Mouse (Mus musculus) CH12.LX (cell line): ENCODE measurements around the gene Fhl2. TPM values are rescaled to one million over a fixed set of nuclear protein-coding genes. Genes with fewer than 3 reads are reported as not detected.

Experiments used
- DNase-seq: peaks from one replicate; pipeline ENCODE4 v3.0.0-alpha.2; 2013; ENCODE audit errors: extremely low read depth
- H3K27ac ChIP-seq: 2 replicates; pipeline ENCODE4 v1.5.1; 2012; ENCODE audit warnings: low read depth, mild to moderate bottlenecking, control low read depth, moderate library complexity; ENCODE audit not compliant: insufficient read depth
- H3K27me3 ChIP-seq: replicated peaks from 2 replicates; pipeline ENCODE3; 2012; ENCODE audit warnings: inconsistent platforms
- H3K36me3 ChIP-seq, 2 experiments: replicated peaks in 1 of 2; 2 replicates each; pipeline versions ENCODE3 to v1.6.1; 2012; ENCODE audit warnings: inconsistent platforms in 1 of 2, low read length in 1 of 2, mild to moderate bottlenecking in 1 of 2, mixed read lengths in 1 of 2, moderate library complexity in 1 of 2; ENCODE audit not compliant: control insufficient read depth in 1 of 2, insufficient read depth in 1 of 2
- H3K4me1 ChIP-seq, 2 experiments: 2 replicates each; pipeline ENCODE4 v1.6.1; 2012; ENCODE audit warnings: inconsistent platforms in 1 of 2, moderate library complexity in 1 of 2; ENCODE audit not compliant: insufficient read depth in 2 of 2, control insufficient read depth in 1 of 2
- H3K4me2 ChIP-seq: 2 replicates; pipeline ENCODE4 v1.6.1; 2012; ENCODE audit warnings: low read depth, mild to moderate bottlenecking, control low read depth; ENCODE audit not compliant: poor library complexity, insufficient read depth, severe bottlenecking
- H3K4me3 ChIP-seq, 3 experiments: fragments of 150-350 bp in 1 of 3; sonication (generic) in 1 of 3; replicated peaks in 1 of 3; 2 replicates each; pipeline versions ENCODE3 to v1.5.1; 2011 to 2012; ENCODE audit warnings: low read depth in 2 of 3, low read length in 2 of 3, mild to moderate bottlenecking in 2 of 3, moderate library complexity in 2 of 3, control low read depth in 1 of 3, improper control_type of control experiment in 1 of 3, inconsistent platforms in 1 of 3, mixed read lengths in 1 of 3; ENCODE audit not compliant: poor library complexity in 1 of 3
- H3K79me2 ChIP-seq: replicated peaks from 2 replicates; pipeline ENCODE4 v1.6.1; 2012; ENCODE audit warnings: mild to moderate bottlenecking, moderate library complexity; ENCODE audit not compliant: control insufficient read depth, poor library complexity, insufficient read depth, severe bottlenecking; ENCODE audit errors: extremely low read depth
- H3K9ac ChIP-seq: 2 replicates; pipeline ENCODE4 v1.6.1; 2012; ENCODE audit warnings: low read depth, mild to moderate bottlenecking, control low read depth, moderate library complexity; ENCODE audit not compliant: insufficient read depth
- H3K9me3 ChIP-seq: replicated peaks from 2 replicates; pipeline ENCODE3; 2012; ENCODE audit warnings: low read length, inconsistent platforms, mixed read lengths
- BHLHE40 ChIP-seq: IDR thresholded peaks from 2 replicates; pipeline ENCODE4 v1.6.1; 2011; ENCODE audit warnings: mild to moderate bottlenecking, low read depth, low read length, improper control_type of control experiment
- CHD1 ChIP-seq: IDR thresholded peaks from 2 replicates; pipeline ENCODE4 v1.6.1; 2012; ENCODE audit warnings: low read depth, low read length, improper control_type of control experiment, inconsistent platforms
- CHD2 ChIP-seq: IDR thresholded peaks from 2 replicates; pipeline ENCODE4 v1.6.1; 2011; ENCODE audit warnings: low read length, improper control_type of control experiment
- CTCF ChIP-seq, 2 experiments: IDR thresholded peaks in 1 of 2; conservative IDR thresholded peaks in 1 of 2; 2 replicates each; pipeline ENCODE4 v1.5.1; 2011 to 2012; ENCODE audit warnings: low read depth in 2 of 2, low read length in 2 of 2, improper control_type of control experiment in 1 of 2, inconsistent platforms in 1 of 2, mild to moderate bottlenecking in 1 of 2, moderate library complexity in 1 of 2
- ELF1 ChIP-seq: IDR thresholded peaks from 2 replicates; pipeline ENCODE4 v1.6.1; 2014; ENCODE audit warnings: low read depth, mild to moderate bottlenecking, inconsistent platforms, low read length, improper control_type of control experiment
- EP300 ChIP-seq: IDR thresholded peaks from 2 replicates; pipeline ENCODE4 v1.6.1; 2011; ENCODE audit warnings: low read length, improper control_type of control experiment
- ETS1 ChIP-seq: conservative IDR thresholded peaks from 2 replicates; pipeline ENCODE4 v1.6.1; 2012; ENCODE audit warnings: low read depth, mild to moderate bottlenecking, inconsistent platforms, low read length, improper control_type of control experiment, moderate library complexity
- HCFC1 ChIP-seq: IDR thresholded peaks from 2 replicates; pipeline ENCODE4 v1.6.1; 2012; ENCODE audit warnings: low read depth, mild to moderate bottlenecking, inconsistent platforms, low read length, improper control_type of control experiment
- JUN ChIP-seq: IDR thresholded peaks from 2 replicates; pipeline ENCODE4 v1.6.1; 2011; ENCODE audit warnings: low read depth, mild to moderate bottlenecking, low read length, improper control_type of control experiment, moderate library complexity; ENCODE audit not compliant: insufficient read depth
- JUND ChIP-seq: conservative IDR thresholded peaks from 2 replicates; pipeline ENCODE4 v1.6.1; 2011; ENCODE audit warnings: low read depth, low read length, improper control_type of control experiment
- KAT2A ChIP-seq: IDR thresholded peaks from 2 replicates; pipeline ENCODE4 v1.6.1; 2012; ENCODE audit warnings: low read length, improper control_type of control experiment, inconsistent platforms; ENCODE audit not compliant: insufficient replicate concordance
- MAX ChIP-seq: IDR thresholded peaks from 2 replicates; pipeline ENCODE4 v1.6.1; 2011; ENCODE audit warnings: low read length, improper control_type of control experiment
- MAZ ChIP-seq: IDR thresholded peaks from 2 replicates; pipeline ENCODE4 v1.6.1; 2012; ENCODE audit warnings: low read depth, mild to moderate bottlenecking, inconsistent platforms, low read length, improper control_type of control experiment, moderate library complexity
- MEF2A ChIP-seq: IDR thresholded peaks from 2 replicates; pipeline ENCODE4 v1.6.1; 2014; ENCODE audit warnings: low read depth, mild to moderate bottlenecking, inconsistent platforms, low read length, improper control_type of control experiment, borderline replicate concordance
- MXI1 ChIP-seq: IDR thresholded peaks from 2 replicates; pipeline ENCODE4 v1.6.1; 2011; ENCODE audit warnings: mild to moderate bottlenecking, low read depth, low read length, improper control_type of control experiment
- MYC ChIP-seq: IDR thresholded peaks from 2 replicates; pipeline ENCODE4 v1.6.1; 2011; ENCODE audit warnings: low read depth, mild to moderate bottlenecking, improper control_type of control experiment, low read length
- NELFE ChIP-seq: IDR thresholded peaks from 2 replicates; pipeline ENCODE4 v1.6.1; 2011; ENCODE audit warnings: low read depth, low read length, improper control_type of control experiment
- NRF1 ChIP-seq: IDR thresholded peaks from 2 replicates; pipeline ENCODE4 v1.6.1; 2014; ENCODE audit warnings: low read depth, mild to moderate bottlenecking, inconsistent platforms, low read length, improper control_type of control experiment, moderate library complexity
- PAX5 ChIP-seq: IDR thresholded peaks from 2 replicates; pipeline ENCODE4 v1.6.1; 2012; ENCODE audit warnings: low read length, inconsistent platforms, mixed read lengths
- POLR2A ChIP-seq: IDR thresholded peaks from 2 replicates; pipeline ENCODE4 v1.6.1; 2011; ENCODE audit warnings: low read depth, mild to moderate bottlenecking, improper control_type of control experiment, low read length
- POLR2AphosphoS2 ChIP-seq: IDR thresholded peaks from 2 replicates; pipeline ENCODE4 v1.6.1; 2011; ENCODE audit warnings: low read depth, low read length, improper control_type of control experiment
- RAD21 ChIP-seq: IDR thresholded peaks from 2 replicates; pipeline ENCODE4 v1.6.1; 2011; ENCODE audit warnings: low read depth, mild to moderate bottlenecking, low read length, improper control_type of control experiment, moderate library complexity
- RCOR1 ChIP-seq: conservative IDR thresholded peaks from 2 replicates; pipeline ENCODE4 v1.6.1; 2012; ENCODE audit warnings: low read depth, mild to moderate bottlenecking, inconsistent platforms, low read length, improper control_type of control experiment
- SIN3A ChIP-seq: IDR thresholded peaks from 2 replicates; pipeline ENCODE4 v1.6.1; 2012; ENCODE audit warnings: low read length, improper control_type of control experiment, inconsistent platforms
- SMC3 ChIP-seq: IDR thresholded peaks from 2 replicates; pipeline ENCODE4 v1.6.1; 2011; ENCODE audit warnings: low read depth, low read length, improper control_type of control experiment
- TBP ChIP-seq: conservative IDR thresholded peaks from 2 replicates; pipeline ENCODE4 v1.6.1; 2011; ENCODE audit warnings: low read depth, low read length, improper control_type of control experiment
- TCF12 ChIP-seq: IDR thresholded peaks from 2 replicates; pipeline ENCODE4 v1.6.1; 2014; ENCODE audit warnings: low read depth, mild to moderate bottlenecking, inconsistent platforms, low read length, improper control_type of control experiment
- USF1 ChIP-seq: IDR thresholded peaks from 2 replicates; pipeline ENCODE4 v1.6.1; 2014; ENCODE audit warnings: low read depth, mild to moderate bottlenecking, inconsistent platforms, low read length, improper control_type of control experiment
- ZC3H11A ChIP-seq: IDR thresholded peaks from 2 replicates; pipeline ENCODE4 v1.6.1; 2012; ENCODE audit warnings: low read depth, mild to moderate bottlenecking, inconsistent platforms, low read length, improper control_type of control experiment
- ZMIZ1 ChIP-seq: IDR thresholded peaks from 2 replicates; pipeline ENCODE4 v1.6.1; 2012; ENCODE audit warnings: low read depth, mild to moderate bottlenecking, inconsistent platforms, low read length, improper control_type of control experiment
- ZNF384 ChIP-seq: IDR thresholded peaks from 2 replicates; pipeline ENCODE4 v1.6.1; 2012; ENCODE audit warnings: low read depth, low read length, improper control_type of control experiment, inconsistent platforms
- dilution Hi-C: fragments of 300-500 bp; cut with MboI; formaldehyde crosslinking; loops from 2 replicates; pipeline ENCODE4 v1.14.3; 2020; ENCODE audit warnings: low sequenced_read_pairs; ENCODE audit not compliant: extremely low pct_unique_long_range_greater_than_20kb, extremely low pct_ligation_motif_present
- in situ Hi-C: fragments of 300-500 bp; cut with MboI; formaldehyde crosslinking; loops from 3 replicates; pipeline ENCODE4 v1.14.3; 2019; ENCODE audit warnings: low sequenced_read_pairs, low pct_ligation_motif_present, low pct_unique_long_range_greater_than_20kb, mixed read lengths
- polyA plus RNA-seq: library from polyadenylated mRNA; unstranded; fragments of >175 nt; gene quantifications from 2 replicates; pipeline ENCODE4 v1.2.1, GENCODE M21; 2012; ENCODE audit warnings: low read depth; ENCODE audit not compliant: insufficient read length
- total RNA-seq, 2 experiments: library from RNA; depleted of rRNA; stranded (reverse); fragments of 300-350 nt in 1 of 2; fragments of >200 nt in 1 of 2; gene quantifications; 2 replicates each; pipeline ENCODE4 v1.2.3; 2012 to 2014

Fhl2 gene
- total and polyA plus RNA-seq, 3 experiments = 0.13 to 0.21 (median 0.14) TPM

DNA sequence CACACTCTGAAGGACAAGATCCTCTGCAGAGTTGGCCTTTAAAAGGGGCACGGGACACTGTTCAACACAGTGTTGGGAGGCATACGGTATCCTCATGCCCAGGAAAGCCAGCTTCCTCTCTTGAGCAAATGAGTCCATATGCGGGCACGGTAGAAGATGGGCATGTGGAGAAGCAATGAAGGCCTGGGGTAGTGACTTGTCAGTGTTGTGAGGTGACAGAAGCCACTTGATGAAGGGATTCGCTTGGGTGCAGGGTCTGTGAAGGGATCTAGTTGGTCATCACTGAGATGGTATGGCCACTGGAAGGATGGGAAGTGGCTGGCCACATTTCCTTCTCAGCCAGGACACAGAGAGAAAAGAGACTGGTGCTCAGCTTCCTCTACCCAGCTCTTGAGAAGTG, 32.2 kb downstream of the Fhl2 start:
- no peaks in the 10 kb centered on the region for H3K27me3 ChIP-seq
- H3K27ac ChIP-seq = no peak overlapping the region
- no peak overlapping the region for H3K4me2 ChIP-seq
- no peak overlapping the region for H3K4me3 ChIP-seq
- H3K4me1 ChIP-seq = peaks cover 6 to 13% of the 10 kb centered on the region in 2 experiments
- H3K9me3 ChIP-seq = peaks cover 1% of the 10 kb centered on the region
- H3K9ac ChIP-seq = no peak overlapping the region
- DNase-seq = no peak
- H3K79me2 ChIP-seq = no peaks in the 10 kb centered on the region
- dilution Hi-C loops = no loop called here
- TF ChIP-seq ZC3H11A (no peak), PAX5 (no peak), RAD21 (no peak), MAZ (no peak), RCOR1 (no peak), USF1 (no peak), KAT2A (no peak), SIN3A (no peak), NRF1 (no peak), BHLHE40 (no peak), NELFE (no peak), POLR2A (no peak), HCFC1 (no peak), CHD2 (no peak), TCF12 (no peak), MYC (no peak), TBP (no peak), CHD1 (no peak), ZNF384 (no peak)
- in situ Hi-C loops = no loop called here
- no peaks in the 10 kb centered on the region for H3K36me3 ChIP-seq

DNA sequence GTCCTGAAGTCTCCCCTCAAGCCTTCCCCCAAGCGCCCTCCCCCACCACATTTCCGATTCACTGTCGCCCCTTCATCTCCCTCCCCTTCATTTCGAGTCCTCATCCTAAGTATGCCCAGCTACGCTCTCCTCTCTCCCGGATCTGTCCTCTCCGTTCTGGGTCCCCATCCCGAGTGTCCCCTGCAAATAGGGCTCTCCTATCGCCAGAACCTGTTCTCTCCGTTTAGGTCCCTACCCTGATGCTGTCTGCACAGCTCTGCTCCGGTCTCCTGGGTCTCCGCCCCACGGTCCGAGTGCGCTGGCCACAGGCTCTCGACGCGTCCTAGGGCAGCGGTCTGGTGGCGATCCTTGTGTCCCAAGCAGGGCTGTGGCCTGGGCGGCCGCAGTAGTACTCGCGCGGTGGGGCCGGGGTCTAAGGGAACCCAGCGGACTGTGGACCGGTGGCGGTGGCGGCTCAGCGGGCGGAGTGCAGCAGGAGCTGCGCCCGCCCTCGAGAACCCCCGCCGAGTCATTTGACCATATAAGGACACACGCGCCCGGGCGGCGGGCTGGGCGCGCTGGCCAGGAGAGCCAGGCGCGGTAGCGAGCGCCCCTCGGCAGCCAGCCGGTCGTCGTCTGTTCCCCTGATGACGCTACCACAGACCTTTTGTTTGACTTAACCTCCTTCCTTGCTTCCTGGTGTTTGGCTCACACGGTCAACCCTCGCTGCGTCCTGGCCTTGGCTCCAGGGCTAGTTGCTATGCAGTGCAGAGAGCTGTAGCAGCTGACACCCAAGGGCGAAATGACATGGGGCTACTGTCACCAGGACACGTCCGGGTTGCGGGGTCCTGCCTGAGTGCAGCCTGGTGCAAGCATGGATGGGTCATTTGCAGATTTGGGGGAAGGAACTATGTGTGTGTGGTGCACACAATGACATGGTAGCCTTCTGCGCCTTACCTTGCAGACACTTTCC, 33.0 kb downstream of the Fhl2 start:
- Histone ChIP-seq H3K4me2 (no peak overlapping the region), H3K27me3 (no peaks in the 10 kb centered on the region), H3K9me3 (peaks cover 1% of the 10 kb centered on the region), H3K36me3 (no peaks in the 10 kb centered on the region), H3K4me3 (no peak overlapping the region), H3K27ac (no peak overlapping the region), H3K4me1 (peaks cover 5% of the 10 kb centered on the region in 2 experiments), H3K79me2 (no peaks in the 10 kb centered on the region), H3K9ac (no peak overlapping the region)
- DNase-seq = no peak
- dilution Hi-C loops = no loop called here
- TF ChIP-seq MAX = no peak
- TF ChIP-seq NELFE = no peak
- TF ChIP-seq MEF2A = no peak
- no peak for TF ChIP-seq JUN
- TF ChIP-seq POLR2AphosphoS2 = no peak
- TF ChIP-seq EP300 = no peak
- TF ChIP-seq NRF1 = no peak
- no peak for TF ChIP-seq ETS1
- TF ChIP-seq KAT2A = no peak
- no peak for TF ChIP-seq RAD21
- no peak for TF ChIP-seq USF1
- TF ChIP-seq MXI1 = no peak
- no peak for TF ChIP-seq ZMIZ1
- TF ChIP-seq RCOR1 = no peak
- TF ChIP-seq SMC3 = no peak
- TF ChIP-seq CTCF (conservative IDR thresholded peaks at IDR 0.05 in 1 of 2, IDR thresholded peaks at IDR 0.05 in 1 of 2; ENCODE audit: low read depth in 2 of 2, low read length in 2 of 2) = no peak
- TF ChIP-seq MAZ = no peak
- TF ChIP-seq JUND = no peak
- no peak for TF ChIP-seq ELF1
- in situ Hi-C loops = no loop called here
